Mouse (Mus musculus): ENCODE data around the gene Chaf1a. TPM values are rescaled to one million over a fixed set of nuclear protein-coding genes. Genes with fewer than 3 reads are reported as not detected.
"Not testable (repeated sequence)": the region's sequence is repeated elsewhere in the genome, so short reads cannot be mapped to it uniquely, and the experiment has no call there.

Gene Chaf1a
- polyA plus RNA-seq, 1 experiment from 2014 or later = 6.9 TPM

DNA sequence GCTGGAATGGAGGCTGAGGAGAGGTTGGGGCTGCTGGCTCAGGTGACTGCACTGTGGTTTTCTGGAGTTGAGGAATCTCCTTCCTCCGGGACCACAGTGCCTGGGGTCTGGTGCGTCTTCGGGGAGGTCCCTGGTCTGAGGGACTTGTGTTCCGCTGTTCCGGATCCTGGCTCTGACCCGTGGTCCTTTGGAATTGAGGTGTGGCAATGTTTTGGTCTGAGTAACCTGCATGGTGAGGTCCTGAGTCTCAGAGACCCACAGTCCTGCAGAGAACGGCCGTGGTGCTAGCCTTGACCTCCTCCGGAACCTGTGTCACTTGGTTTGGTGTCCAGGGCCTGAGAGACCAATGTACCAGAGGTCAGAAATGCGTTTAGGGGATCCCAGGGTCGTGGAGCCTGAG is 39.7 kb downstream of the Chaf1a start:
- 2% methylated on average over 11 of the region's 11 CpGs for WGBS
- Histone ChIP-seq H3K4me3 (peak overlapping the region; percentile 91), H3K9ac (peak overlapping the region; percentile 91), H3K36me3 (peaks cover 25% of the 10 kb centered on the region), H3K9me3 (no peaks in the 10 kb centered on the region), H3K4me1 (replicated peaks) (peaks cover 39% of the 10 kb centered on the region), H3K27ac (peak overlapping the region; percentile 72), H3K4me2 (peak overlapping the region; percentile 99), H3K27me3 (no peaks in the 10 kb centered on the region)
- no peak for ATAC-seq (ENCODE audit: low FRiP score)

DNA sequence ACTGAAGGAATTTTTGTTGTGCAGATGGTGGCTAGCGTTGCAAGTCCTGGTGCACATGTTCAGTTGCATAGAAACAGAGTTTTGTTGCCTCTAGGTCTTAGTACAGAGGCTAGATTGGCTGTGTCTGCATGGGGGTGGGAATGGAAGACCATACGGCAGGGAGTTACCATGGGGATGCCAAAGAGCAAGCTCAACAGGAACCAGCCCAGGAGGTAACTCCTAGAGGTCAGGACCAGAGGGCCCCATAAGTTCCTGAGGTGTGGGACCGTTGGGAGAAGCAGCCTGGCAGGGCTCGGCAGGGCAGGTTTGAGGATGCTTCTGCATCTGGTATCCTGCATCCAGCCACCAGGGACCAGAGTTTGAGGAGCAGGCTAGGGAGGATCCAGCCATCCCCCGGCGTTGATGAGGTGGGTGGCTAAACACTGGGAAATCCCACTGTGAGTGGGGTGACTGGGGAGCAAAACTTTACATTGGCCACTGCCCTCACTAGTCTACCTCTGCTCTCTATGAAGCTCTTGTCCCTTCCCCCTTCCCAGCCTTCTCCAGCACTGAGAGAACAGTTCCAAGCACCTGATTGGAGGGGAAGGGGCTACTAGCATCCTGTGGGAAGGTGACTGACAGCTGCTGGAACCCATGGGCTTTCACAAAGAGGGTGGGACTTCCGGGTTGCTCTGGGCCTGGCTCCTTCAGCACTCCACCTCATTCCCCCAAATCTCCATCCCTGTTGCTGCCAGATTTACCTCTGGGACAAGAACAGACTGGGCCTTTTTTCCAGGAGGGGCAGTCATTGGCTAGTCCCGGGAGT is 40.7 kb downstream of the Chaf1a start:
- Histone ChIP-seq H3K4me3 (peak overlapping the region; percentile 91), H3K4me1 (replicated peaks) (peaks cover 31% of the 10 kb centered on the region), H3K4me2 (peak overlapping the region; percentile 99), H3K9ac (peak overlapping the region; percentile 91), H3K36me3 (peaks cover 28% of the 10 kb centered on the region), H3K9me3 (no peaks in the 10 kb centered on the region), H3K27ac (peak overlapping the region; percentile 74), H3K27me3 (no peaks in the 10 kb centered on the region)
- 4% methylated on average over 8 of the region's 8 CpGs for WGBS
- ATAC-seq (ENCODE audit: low FRiP score) = peak; percentile 41

DNA sequence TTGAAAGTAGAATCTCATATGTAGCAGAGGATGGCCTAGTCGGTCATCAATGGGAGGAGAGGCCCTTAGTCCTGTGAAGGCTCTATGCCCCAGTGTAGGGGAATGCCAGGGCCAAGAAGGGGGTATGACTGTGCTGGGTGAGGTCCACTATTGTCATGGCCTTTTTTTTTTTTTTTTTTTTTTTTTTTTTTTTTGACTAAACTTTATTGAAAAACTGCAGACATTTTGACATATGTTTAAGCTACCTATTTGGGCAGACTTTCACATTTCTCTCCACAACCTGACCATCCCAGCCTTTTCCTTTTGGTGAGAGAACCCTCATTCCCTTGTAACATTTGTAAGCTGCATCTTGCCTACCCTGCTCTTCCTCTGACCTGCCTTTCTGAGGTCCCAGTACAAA is 52.1 kb downstream of the Chaf1a start:
- ATAC-seq (ENCODE audit: low FRiP score) = no peak
- Histone ChIP-seq H3K36me3 (peaks cover 63% of the 10 kb centered on the region), H3K9ac (no peak overlapping the region), H3K27ac (no peak overlapping the region), H3K4me1 (replicated peaks) (no peaks in the 10 kb centered on the region), H3K4me3 (no peak overlapping the region), H3K9me3 (no peaks in the 10 kb centered on the region), H3K4me2 (no peak overlapping the region), H3K27me3 (no peaks in the 10 kb centered on the region)
- 100% methylated on average over 1 of the region's 1 CpGs for WGBS

DNA sequence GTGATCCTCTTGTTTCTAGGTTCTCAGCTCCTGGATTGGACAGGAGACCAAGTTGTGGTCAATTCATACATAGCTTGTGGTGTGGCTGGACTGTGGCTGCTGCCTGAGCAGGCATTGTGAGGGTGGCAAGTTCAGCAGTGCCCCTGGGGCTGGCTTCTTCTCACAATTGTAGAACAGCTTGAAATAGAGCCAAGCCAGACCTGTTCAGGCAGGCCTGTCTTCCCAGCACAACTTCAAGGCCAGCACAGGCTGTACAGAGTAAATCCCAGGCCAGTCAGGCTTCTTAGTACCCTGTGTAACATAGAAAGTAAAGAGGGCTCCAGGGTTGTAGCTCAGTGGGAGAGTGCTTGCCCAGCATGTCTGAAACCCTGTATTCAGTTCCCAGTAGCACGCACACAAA is 52.6 kb downstream of the Chaf1a start:
- Histone ChIP-seq H3K27me3 (no peaks in the 10 kb centered on the region), H3K9me3 (no peaks in the 10 kb centered on the region), H3K36me3 (peaks cover 64% of the 10 kb centered on the region), H3K27ac (no peak overlapping the region), H3K4me1 (replicated peaks) (no peaks in the 10 kb centered on the region), H3K9ac (no peak overlapping the region), H3K4me2 (no peak overlapping the region), H3K4me3 (no peak overlapping the region)
- ATAC-seq (ENCODE audit: low FRiP score) = no peak
- WGBS = 100% methylated on average over 1 of the region's 1 CpGs

DNA sequence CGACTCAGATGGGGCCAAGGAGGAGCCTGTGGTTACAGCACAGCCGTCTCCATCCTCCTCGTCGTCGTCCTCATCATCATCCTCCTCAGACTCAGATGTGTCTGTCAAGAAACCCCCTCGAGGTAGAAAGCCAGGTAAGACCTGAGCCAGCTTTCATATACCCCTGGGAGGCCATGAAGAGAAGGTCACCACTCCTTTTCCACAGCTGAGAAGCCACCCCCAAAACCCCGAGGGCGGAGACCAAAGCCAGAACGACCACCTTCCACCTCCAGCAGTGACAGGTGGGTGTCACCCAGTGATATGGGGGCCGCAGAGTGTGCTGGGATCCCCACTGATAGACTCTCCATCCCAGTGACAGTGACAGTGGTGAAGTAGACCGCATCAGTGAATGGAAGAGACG is 56.6 kb downstream of the Chaf1a start:
- ATAC-seq (ENCODE audit: low FRiP score) = no peak
- Histone ChIP-seq H3K4me3 (no peak overlapping the region), H3K27ac (no peak overlapping the region), H3K4me2 (no peak overlapping the region), H3K9me3 (no peaks in the 10 kb centered on the region), H3K27me3 (no peaks in the 10 kb centered on the region), H3K36me3 (peaks cover 79% of the 10 kb centered on the region), H3K4me1 (replicated peaks) (no peaks in the 10 kb centered on the region), H3K9ac (no peak overlapping the region)
- WGBS = 91% methylated on average over 12 of the region's 12 CpGs

DNA sequence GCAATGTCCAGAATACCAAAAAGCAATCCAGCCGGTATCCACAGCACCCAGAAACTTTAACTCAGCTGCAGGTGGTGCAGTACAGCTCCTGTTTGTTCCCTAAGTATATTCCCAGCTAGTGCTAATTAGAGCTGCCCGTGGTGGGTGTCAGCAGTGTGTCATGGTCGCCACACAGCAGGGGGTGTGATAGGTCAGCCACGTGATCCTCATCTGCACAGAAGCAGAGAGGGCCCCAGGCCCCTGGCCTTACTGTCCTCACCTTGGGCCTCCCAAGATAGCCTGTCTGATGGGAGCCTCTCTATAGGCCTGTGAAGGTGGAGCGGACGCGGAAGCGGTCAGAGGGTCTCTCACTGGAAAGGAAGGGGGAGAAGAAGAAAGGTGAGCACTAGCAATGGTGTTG is 57.9 kb downstream of the Chaf1a start:
- no peak for ATAC-seq (ENCODE audit: low FRiP score)
- no peak overlapping the region for H3K9ac ChIP-seq
- no peak overlapping the region for H3K27ac ChIP-seq
- no peaks in the 10 kb centered on the region for H3K4me1 ChIP-seq (replicated peaks)
- no peak overlapping the region for H3K4me3 ChIP-seq
- H3K9me3 ChIP-seq = no peaks in the 10 kb centered on the region
- WGBS = 91% methylated on average over 8 of the region's 8 CpGs
- no peak overlapping the region for H3K4me2 ChIP-seq
- H3K27me3 ChIP-seq = no peaks in the 10 kb centered on the region
- peaks cover 85% of the 10 kb centered on the region for H3K36me3 ChIP-seq

DNA sequence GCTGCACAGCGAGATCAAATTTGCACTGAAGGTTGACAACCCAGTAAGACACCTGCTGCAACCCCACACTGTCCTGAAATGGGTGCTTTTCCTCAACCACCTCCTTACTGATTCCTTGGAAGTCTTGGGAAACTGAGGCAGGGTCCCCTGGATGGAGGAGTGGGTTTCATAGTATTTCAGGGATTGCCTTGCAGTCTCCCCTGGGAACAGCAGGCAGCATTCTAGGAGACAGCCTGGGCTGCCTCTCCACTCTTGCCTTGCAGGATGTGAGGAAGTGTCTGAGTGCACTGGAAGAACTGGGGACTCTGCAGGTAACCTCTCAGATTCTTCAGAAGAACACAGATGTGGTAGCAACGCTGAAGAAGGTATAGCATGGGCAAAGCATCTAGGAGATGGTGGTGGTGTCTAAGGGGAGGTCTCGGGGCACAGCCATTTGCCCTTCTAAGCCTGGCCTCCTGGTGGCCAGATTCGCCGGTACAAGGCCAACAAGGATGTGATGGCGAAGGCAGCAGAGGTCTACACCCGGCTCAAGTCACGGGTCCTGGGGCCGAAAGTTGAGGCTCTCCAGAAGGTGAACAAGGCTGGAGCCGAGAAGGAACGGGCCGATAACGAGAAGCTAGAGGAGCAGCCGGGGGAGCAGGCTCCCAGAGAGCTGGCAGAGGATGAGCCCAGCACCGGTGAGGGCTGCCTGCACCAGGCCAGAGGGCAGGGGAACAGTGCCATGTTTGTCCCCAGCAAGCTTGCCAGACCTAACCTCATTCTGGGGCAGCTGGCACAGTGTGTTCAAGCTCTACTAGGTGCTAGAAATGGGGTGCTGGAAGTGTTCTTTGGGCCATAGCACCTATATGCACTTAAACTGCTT is 58.7 kb downstream of the Chaf1a start:
- ATAC-seq (ENCODE audit: low FRiP score) = no peak
- Histone ChIP-seq H3K9me3 (no peaks in the 10 kb centered on the region), H3K4me1 (replicated peaks) (no peaks in the 10 kb centered on the region), H3K4me2 (no peak overlapping the region), H3K4me3 (no peak overlapping the region), H3K27ac (no peak overlapping the region), H3K36me3 (peaks cover 86% of the 10 kb centered on the region), H3K27me3 (no peaks in the 10 kb centered on the region), H3K9ac (no peak overlapping the region)
- 93% methylated on average over 15 of the region's 15 CpGs for WGBS

DNA sequence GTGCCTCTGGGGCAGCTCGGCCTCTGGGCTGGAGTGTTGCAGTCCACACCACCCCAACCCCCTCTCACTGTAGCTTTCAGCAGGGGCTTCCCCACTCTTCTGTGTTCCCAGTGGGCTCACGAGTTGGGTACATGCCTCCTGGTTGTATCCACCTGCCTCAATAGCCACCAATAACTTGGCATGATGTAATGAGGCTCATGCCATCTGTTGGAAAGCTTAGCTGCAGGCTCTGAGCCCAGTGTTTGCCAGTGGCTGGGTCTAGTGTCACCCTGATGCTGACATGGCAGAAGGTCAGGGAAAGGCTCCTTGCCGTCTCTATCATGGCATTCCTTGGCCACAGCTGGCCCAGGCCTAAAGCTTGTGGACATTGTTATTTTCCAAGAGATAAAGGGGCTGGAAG is 60.6 kb downstream of the Chaf1a start:
- Histone ChIP-seq H3K4me1 (replicated peaks) (no peaks in the 10 kb centered on the region), H3K4me2 (no peak overlapping the region), H3K27me3 (no peaks in the 10 kb centered on the region), H3K9me3 (no peaks in the 10 kb centered on the region), H3K27ac (no peak overlapping the region), H3K36me3 (peaks cover 83% of the 10 kb centered on the region), H3K4me3 (no peak overlapping the region), H3K9ac (no peak overlapping the region)
- no peak for ATAC-seq (ENCODE audit: low FRiP score)
- 94% methylated on average over 3 of the region's 3 CpGs for WGBS

DNA sequence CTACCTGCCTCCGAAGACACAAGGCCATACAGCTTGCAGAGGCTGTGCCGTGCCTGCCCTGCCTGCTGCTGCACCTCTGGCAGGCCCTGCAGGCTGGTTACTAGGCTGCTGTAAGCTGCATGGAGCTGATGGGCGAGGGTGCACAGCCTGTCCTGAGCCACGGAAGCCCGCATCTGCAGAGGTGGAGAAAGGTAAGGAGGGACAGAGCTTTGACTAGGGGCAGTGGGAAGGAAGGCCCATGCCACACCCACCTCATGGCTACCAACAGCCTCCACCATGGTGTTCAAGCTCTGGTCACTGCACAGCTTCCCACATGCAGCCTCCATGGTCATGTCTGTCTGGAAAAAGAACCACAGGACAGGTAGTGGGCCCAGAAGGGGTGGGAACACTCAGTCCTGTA is 61.9 kb downstream of the Chaf1a start:
- Histone ChIP-seq H3K36me3 (peaks cover 70% of the 10 kb centered on the region), H3K4me1 (replicated peaks) (no peaks in the 10 kb centered on the region), H3K27me3 (no peaks in the 10 kb centered on the region), H3K27ac (no peak overlapping the region), H3K4me2 (no peak overlapping the region), H3K9ac (no peak overlapping the region), H3K4me3 (no peak overlapping the region), H3K9me3 (no peaks in the 10 kb centered on the region)
- 0 out of 2 replicates have a peak, but pooled peaks have one; percentile 13 for ATAC-seq (ENCODE audit: low FRiP score)
- WGBS = 93% methylated on average over 5 of the region's 5 CpGs

DNA sequence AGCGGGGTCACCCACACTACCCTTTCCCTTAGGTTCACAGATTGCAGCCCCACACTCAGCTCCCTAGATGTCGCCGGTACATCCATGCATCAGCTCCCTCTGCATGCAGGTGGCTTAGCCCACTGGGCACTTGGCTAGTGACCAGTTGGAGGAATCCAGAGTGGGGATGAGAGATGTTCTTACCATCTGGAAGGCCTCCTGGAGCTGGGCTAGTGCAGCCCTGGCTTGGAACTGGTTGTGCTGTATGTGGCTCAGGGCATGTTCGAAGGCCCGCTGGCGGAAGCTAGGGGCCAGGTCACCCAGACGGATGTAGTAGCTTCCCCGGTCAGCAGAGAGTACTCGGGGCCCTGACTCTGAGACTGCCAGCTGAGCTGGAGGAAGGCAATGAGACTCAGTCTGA is 62.7 kb downstream of the Chaf1a start:
- no peak overlapping the region for H3K27ac ChIP-seq
- no peak overlapping the region for H3K4me2 ChIP-seq
- H3K9ac ChIP-seq = no peak overlapping the region
- ATAC-seq (ENCODE audit: low FRiP score) = no peak
- 89% methylated on average over 9 of the region's 9 CpGs for WGBS
- no peak overlapping the region for H3K4me3 ChIP-seq
- peaks cover 67% of the 10 kb centered on the region for H3K36me3 ChIP-seq
- no peaks in the 10 kb centered on the region for H3K4me1 ChIP-seq (replicated peaks)
- H3K9me3 ChIP-seq = no peaks in the 10 kb centered on the region
- H3K27me3 ChIP-seq = no peaks in the 10 kb centered on the region

DNA sequence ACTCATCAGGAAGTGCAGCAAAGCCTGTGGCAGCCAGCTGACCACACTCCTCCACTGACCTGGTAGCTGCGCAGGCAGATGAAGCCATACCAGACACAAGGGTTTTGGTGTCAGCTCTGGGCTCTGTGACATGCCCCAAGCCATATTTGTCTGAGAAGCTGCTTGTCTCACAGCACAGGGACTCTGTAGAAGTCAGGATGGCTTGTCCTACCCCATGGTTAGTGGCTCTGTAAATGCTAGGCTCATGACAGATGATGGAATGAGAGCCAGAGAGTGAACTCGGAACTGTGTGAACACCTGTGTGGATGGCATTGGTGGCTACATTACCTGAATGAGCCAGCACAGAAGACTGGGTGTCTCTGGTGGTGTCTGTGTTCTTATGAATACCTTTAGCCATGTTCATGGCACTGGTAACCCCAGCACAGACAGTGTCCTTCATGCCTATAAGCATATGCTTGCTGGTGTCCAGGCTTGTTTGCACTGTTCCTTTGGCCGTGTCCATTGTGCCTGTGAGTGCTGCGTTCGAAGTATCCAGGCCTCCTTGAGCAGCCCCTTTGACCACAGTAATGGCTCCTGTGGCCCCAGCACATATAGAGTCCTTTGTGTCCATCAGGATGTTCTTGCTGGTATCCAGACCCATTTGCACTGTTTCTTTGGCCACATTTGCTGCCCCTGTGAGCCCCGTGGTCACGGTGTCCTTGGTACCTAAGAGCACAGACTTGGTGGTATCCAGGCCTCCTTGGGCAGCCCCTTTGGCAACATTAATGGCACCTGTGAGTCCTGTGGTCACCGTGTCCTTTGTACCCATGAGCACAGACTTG is 63.4 kb downstream of the Chaf1a start:
- Histone ChIP-seq H3K4me2 (no peak overlapping the region), H3K27me3 (no peaks in the 10 kb centered on the region), H3K36me3 (peaks cover 61% of the 10 kb centered on the region), H3K9ac (no peak overlapping the region), H3K4me1 (replicated peaks) (no peaks in the 10 kb centered on the region), H3K4me3 (no peak overlapping the region), H3K9me3 (no peaks in the 10 kb centered on the region), H3K27ac (no peak overlapping the region)
- no peak for ATAC-seq (ENCODE audit: low FRiP score)
- WGBS = 91% methylated on average over 8 of the region's 8 CpGs

DNA sequence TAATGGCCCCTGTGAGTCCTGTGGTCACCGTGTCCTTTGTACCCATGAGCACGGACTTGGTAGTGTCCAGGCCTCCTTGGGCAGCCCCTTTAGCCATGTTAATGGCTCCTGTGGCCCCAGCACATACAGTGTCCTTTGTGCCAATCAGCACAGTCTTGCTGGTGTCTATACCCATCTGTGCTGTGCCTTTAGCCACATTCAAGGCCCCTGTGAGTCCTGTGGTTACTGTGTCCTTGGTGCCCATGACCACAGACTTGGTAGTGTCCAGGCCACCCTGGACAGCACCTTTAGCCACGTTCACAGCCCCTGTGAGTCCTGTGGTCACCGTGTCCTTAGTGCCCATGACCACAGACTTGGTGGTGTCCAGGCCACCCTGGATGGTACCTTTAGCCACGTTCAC is 64.6 kb downstream of the Chaf1a start:
- H3K9ac ChIP-seq; ATAC-seq (ENCODE audit: low FRiP score); H3K9me3 ChIP-seq; H3K4me1 ChIP-seq (replicated peaks); H3K4me3 ChIP-seq; H3K27me3 ChIP-seq; H3K4me2 ChIP-seq; H3K27ac ChIP-seq: not testable (repeated sequence)
- 93% methylated on average over 3 of the region's 5 CpGs for WGBS
- peaks cover 52% of the 10 kb centered on the region for H3K36me3 ChIP-seq
